Mouse (Mus musculus) urinary bladder, postnatal 36 days (tissue): ENCODE measurements around the gene Aprt.
A peak's percentile ranks its signal among the peaks of the same experiment; 100 is the strongest.
"Not testable (repeated sequence)": the region's sequence is repeated elsewhere in the genome, so short reads cannot be mapped to it uniquely, and the experiment has no call there.

ENCODE experiments used
- DNase-seq, 2 experiments: peaks; one replicate each; pipeline ENCODE4 v3.0.0; 2022; ENCODE audit warnings: low spot score in 2 of 2, mixed read lengths in 1 of 2

Aprt gene

GRCm38 (mm10) chr8:122586171-122586570 lies 9.5 kb upstream of the Aprt start:
- no peak for DNase-seq

- DNase-seq, result no peak
Measured at GRCm38 (mm10) chr8:122585411-122585891, 8.7 kb upstream of the Aprt start.

GRCm38 (mm10) chr8:122584981-122585380 lies 8.3 kb upstream of the Aprt start:
- no peak for DNase-seq

- no peak for DNase-seq
Measured at GRCm38 (mm10) chr8:122580926-122581325, 4.2 kb upstream of the Aprt start.

GRCm38 (mm10) chr8:122579196-122579595 lies 2.5 kb upstream of the Aprt start:
- DNase-seq, result no peak

- DNase-seq, result no peak
Measured at GRCm38 (mm10) chr8:122577116-122577515, 407 bp upstream of the Aprt start.

GRCm38 (mm10) chr8:122575735-122576647 lies 718 bp downstream of the Aprt start:
- no peak for DNase-seq

- no peak for DNase-seq
Measured at GRCm38 (mm10) chr8:122575286-122575685, 1.4 kb downstream of the Aprt start.

GRCm38 (mm10) chr8:122574667-122575251 lies 1.9 kb downstream of the Aprt start:
- no peak for DNase-seq

GRCm38 (mm10) chr8:122574264-122574663 lies 2.4 kb downstream of the Aprt start:
- no peak for DNase-seq

- DNase-seq, result no peak
Measured at GRCm38 (mm10) chr8:122573577-122573976, 3.1 kb downstream of the Aprt start.

- not testable (repeated sequence) for DNase-seq
Measured at GRCm38 (mm10) chr8:122573176-122573575, 3.5 kb downstream of the Aprt start.

GRCm38 (mm10) chr8:122572751-122573150 lies 4.0 kb downstream of the Aprt start:
- DNase-seq, result no peak

GRCm38 (mm10) chr8:122571750-122572267 lies 4.9 kb downstream of the Aprt start:
- no peak for DNase-seq

- DNase-seq, result no peak
Measured at GRCm38 (mm10) chr8:122571153-122571552, 5.6 kb downstream of the Aprt start.

GRCm38 (mm10) chr8:122569996-122570395 lies 6.7 kb downstream of the Aprt start:
- DNase-seq, result no peak

GRCm38 (mm10) chr8:122569329-122569728 lies 7.4 kb downstream of the Aprt start:
- DNase-seq, result no peak

- no peak for DNase-seq
Measured at GRCm38 (mm10) chr8:122568881-122569309, 7.8 kb downstream of the Aprt start.

GRCm38 (mm10) chr8:122568109-122568504 lies 8.6 kb downstream of the Aprt start:
- no peak for DNase-seq

GRCm38 (mm10) chr8:122567361-122568108 lies 9.2 kb downstream of the Aprt start, which contains the start of gene Cdt1:
Cdt1 (plus strand) TSS chr8:122568015.
- DNase-seq, result peak; percentile 92 to 94

GRCm38 (mm10) chr8:122566766-122567165 lies 9.9 kb downstream of the Aprt start:
- DNase-seq, result no peak
